Mouse (Mus musculus) lung, embryonic 16.5 days (tissue): ENCODE data around the gene Ppp1r15a. TPM values are rescaled to one million over a fixed set of nuclear protein-coding genes. Genes with fewer than 3 reads are reported as not detected.
A peak's percentile ranks its signal among the peaks of the same experiment; 100 is the strongest.

Experiments
- ATAC-seq: fragments of 200-750 bp; cut with Nextera tagmentation; 2 replicates; pipeline ENCODE4 v1.8.0; 2017; ENCODE audit warnings: low read depth, mild to moderate bottlenecking, moderate library complexity
- H3K27ac ChIP-seq: fragments of 300-500 bp; sonication (generic); 2 replicates; pipeline ENCODE4 v1.5.1; 2014; ENCODE audit warnings: mild to moderate bottlenecking, control low read depth, low read length
- H3K27me3 ChIP-seq: fragments of 300-500 bp; sonication (generic); 2 replicates; pipeline ENCODE4 v1.6.1; 2014; ENCODE audit warnings: low read depth, low read length, mixed read lengths; ENCODE audit not compliant: control insufficient read depth, insufficient read depth
- H3K36me3 ChIP-seq: fragments of 300-500 bp; sonication (generic); 2 replicates; pipeline ENCODE4 v1.6.1; 2014; ENCODE audit warnings: low read length; ENCODE audit not compliant: control insufficient read depth, insufficient read depth
- H3K4me1 ChIP-seq: fragments of 300-500 bp; sonication (generic); replicated peaks from 2 replicates; pipeline ENCODE4 v1.6.1; 2014; ENCODE audit warnings: low read length, mixed read lengths; ENCODE audit not compliant: control insufficient read depth, insufficient read depth
- H3K4me2 ChIP-seq: fragments of 300-500 bp; sonication (generic); 2 replicates; pipeline ENCODE4 v1.6.1; 2014; ENCODE audit warnings: low read depth, low read length, control low read depth
- H3K4me3 ChIP-seq: fragments of 300-500 bp; sonication (generic); 2 replicates; pipeline ENCODE4 v1.5.1; 2014; ENCODE audit warnings: mild to moderate bottlenecking, low read length, control low read depth
- H3K9ac ChIP-seq: fragments of 300-500 bp; sonication (generic); 2 replicates; pipeline ENCODE4 v1.6.1; 2014; ENCODE audit warnings: low read length, control low read depth
- H3K9me3 ChIP-seq: fragments of 300-500 bp; sonication (generic); 2 replicates; pipeline ENCODE4 v1.6.1; 2016; ENCODE audit warnings: low read length; ENCODE audit not compliant: control insufficient read depth
- WGBS: fragments of 180-500 bp; shearing (Covaris S2); extraction: QIAGEN DNeasy Blood & Tissue Kit; methylation state at CpG from one replicate; pipeline ENCODE4 v1.1.7; 2014; 5-methylcytosine and 5-hydroxymethylcytosine counted together
- polyA plus RNA-seq: library from polyadenylated mRNA; unstranded; fragments of >200 nt; fragmentation: Nextera tagmentation; extraction: Ambion mirVana; gene quantifications from 2 replicates; pipeline ENCODE4 v1.2.1, GENCODE M21; 2015

The Ppp1r15a gene
- polyA plus RNA-seq, 1 experiment from 2014 or later = 22.4 TPM

DNA sequence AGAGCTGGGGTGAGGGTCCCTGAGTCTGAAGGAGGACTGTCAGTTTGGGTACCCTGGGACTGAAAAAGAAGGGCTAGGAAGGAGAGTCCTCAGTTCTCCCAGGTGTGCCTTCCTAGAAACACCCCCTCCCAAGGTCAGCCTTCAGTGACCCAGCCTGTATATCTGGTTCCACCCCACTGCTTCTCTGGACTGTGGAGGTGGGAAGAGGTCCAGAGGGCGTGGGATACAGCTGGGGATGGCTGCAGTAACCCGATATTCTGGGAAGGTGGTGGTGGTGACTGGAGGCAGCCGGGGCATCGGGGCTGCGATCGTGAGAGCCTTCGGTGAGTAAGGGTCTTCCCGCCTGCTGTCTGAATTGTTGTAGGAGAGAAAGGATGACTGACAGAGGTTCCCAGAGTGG, 28.7 kb upstream of the Ppp1r15a start, which contains the start of gene Hsd17b14:
TSS of gene Hsd17b14 (plus strand) at position 150 of the 400 bp plus-strand sequence.
- no peaks in the 10 kb centered on the region for H3K9me3 ChIP-seq
- no peak within 1 kb of the TSS for H3K4me3 ChIP-seq
- no peak within 1 kb of the TSS for H3K9ac ChIP-seq
- no peak within 1 kb of the TSS for H3K4me2 ChIP-seq
- H3K27me3 ChIP-seq = no peaks in the 10 kb centered on the region
- 13% methylated on average over 8 of the region's 8 CpGs for WGBS
- H3K4me1 ChIP-seq = no peaks in the 10 kb centered on the region
- H3K27ac ChIP-seq = no peak within 1 kb of the TSS
- ATAC-seq = no peak
- H3K36me3 ChIP-seq = no peaks in the 10 kb centered on the region

GRCm38 (mm10) chr7:45553990-45554389, 27.9 kb upstream of the Ppp1r15a start:
- H3K4me1 ChIP-seq = no peaks in the 10 kb centered on the region
- no peak overlapping the region for H3K27ac ChIP-seq
- ATAC-seq = no peak
- no peak overlapping the region for H3K9ac ChIP-seq
- H3K9me3 ChIP-seq = no peaks in the 10 kb centered on the region
- no peaks in the 10 kb centered on the region for H3K27me3 ChIP-seq
- no peak overlapping the region for H3K4me3 ChIP-seq
- H3K4me2 ChIP-seq = no peak overlapping the region
- 83% methylated on average over 2 of the region's 2 CpGs for WGBS
- H3K36me3 ChIP-seq = no peaks in the 10 kb centered on the region

DNA sequence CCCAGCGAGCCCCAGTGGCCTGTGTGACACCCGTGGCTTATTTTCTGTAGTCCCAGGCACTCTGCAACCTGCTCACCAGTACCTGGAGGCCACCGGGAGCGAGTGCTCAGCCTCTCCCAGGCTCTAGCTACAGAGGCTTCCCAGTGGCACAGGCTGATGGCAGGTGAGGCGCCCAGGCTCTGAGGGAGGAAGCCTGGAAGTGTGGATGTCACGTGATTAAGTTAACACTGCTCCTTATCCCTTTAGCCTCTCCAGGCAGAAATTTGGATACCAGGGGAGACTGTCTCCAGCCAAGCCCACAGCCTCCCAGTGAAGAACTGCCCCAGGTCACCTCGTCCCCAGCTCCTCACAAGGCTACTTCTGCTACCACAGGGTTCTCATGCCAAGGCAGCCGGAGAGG, 27.5 kb upstream of the Ppp1r15a start:
- no peak for ATAC-seq
- Histone ChIP-seq H3K9me3 (no peaks in the 10 kb centered on the region), H3K4me2 (no peak overlapping the region), H3K4me3 (no peak overlapping the region), H3K9ac (peak overlapping the region; percentile 39; the same call in 1 of the 2 replicates), H3K27me3 (no peaks in the 10 kb centered on the region), H3K27ac (no peak overlapping the region), H3K36me3 (no peaks in the 10 kb centered on the region), H3K4me1 (no peaks in the 10 kb centered on the region)
- WGBS = 58% methylated on average over 8 of the region's 8 CpGs

DNA sequence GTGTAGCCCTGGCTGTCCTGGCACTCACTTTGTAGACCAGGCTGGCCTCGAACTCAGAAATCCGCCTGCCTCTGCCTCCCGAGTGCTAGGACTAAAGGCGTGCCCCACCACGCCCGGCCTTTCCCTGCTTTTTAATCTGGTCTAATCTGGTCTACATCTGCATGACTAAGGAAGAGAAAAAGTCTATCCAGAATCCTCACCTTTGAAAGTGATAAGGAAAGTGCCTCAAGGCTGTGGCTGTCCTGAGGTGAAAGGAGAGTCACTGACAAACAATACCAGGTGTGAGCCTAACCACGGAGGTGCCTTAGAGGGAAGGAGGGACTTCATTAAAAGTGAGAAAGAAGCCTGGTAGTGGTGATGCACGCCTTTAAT, 25.4 kb upstream of the Ppp1r15a start:
- H3K4me3 ChIP-seq = no peak overlapping the region
- no peaks in the 10 kb centered on the region for H3K4me1 ChIP-seq
- no peaks in the 10 kb centered on the region for H3K9me3 ChIP-seq
- no peak overlapping the region for H3K27ac ChIP-seq
- H3K36me3 ChIP-seq = no peaks in the 10 kb centered on the region
- no peak overlapping the region for H3K9ac ChIP-seq
- H3K27me3 ChIP-seq = no peaks in the 10 kb centered on the region
- no peak overlapping the region for H3K4me2 ChIP-seq
- WGBS = 71% methylated on average over 8 of the region's 8 CpGs
- ATAC-seq = no peak

DNA sequence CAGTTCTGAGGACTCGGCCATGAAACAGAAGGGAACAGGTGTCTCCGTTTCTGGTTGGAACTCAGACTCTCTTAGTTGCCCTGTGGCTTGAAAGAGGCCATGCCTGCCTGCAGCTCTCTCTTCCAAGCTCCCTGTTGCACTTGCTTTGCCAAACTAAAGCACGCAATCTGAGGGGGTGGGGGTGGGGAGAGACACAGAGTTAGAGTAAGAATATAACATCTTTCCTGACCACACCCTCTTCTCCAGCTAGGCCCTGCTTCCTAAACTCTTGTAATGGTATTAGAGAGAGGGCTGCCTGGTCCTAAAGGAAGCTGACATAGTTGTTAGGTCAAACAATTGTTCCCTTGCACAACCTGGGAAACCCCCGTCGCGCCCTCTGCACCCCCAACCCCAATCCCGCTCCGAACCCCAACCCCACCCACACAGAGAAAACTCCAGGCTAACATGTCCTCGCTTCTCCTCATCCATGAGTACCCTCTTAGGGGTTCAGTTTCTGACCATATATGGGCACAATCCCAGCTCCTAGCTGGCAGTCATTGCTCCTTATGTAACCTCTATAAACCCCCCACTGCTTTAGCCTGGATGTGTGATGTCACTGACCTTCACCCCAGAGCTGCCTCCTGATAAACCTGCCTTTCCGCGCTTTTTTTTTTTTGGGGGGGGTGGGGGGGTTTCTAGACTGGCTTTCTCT, 24.9 kb upstream of the Ppp1r15a start:
- Histone ChIP-seq H3K4me2 (no peak overlapping the region), H3K4me3 (no peak overlapping the region), H3K9me3 (no peaks in the 10 kb centered on the region), H3K27me3 (no peaks in the 10 kb centered on the region), H3K27ac (no peak overlapping the region), H3K36me3 (no peaks in the 10 kb centered on the region), H3K4me1 (no peaks in the 10 kb centered on the region), H3K9ac (no peak overlapping the region)
- 65% methylated on average over 11 of the region's 11 CpGs for WGBS
- ATAC-seq = no peak

DNA sequence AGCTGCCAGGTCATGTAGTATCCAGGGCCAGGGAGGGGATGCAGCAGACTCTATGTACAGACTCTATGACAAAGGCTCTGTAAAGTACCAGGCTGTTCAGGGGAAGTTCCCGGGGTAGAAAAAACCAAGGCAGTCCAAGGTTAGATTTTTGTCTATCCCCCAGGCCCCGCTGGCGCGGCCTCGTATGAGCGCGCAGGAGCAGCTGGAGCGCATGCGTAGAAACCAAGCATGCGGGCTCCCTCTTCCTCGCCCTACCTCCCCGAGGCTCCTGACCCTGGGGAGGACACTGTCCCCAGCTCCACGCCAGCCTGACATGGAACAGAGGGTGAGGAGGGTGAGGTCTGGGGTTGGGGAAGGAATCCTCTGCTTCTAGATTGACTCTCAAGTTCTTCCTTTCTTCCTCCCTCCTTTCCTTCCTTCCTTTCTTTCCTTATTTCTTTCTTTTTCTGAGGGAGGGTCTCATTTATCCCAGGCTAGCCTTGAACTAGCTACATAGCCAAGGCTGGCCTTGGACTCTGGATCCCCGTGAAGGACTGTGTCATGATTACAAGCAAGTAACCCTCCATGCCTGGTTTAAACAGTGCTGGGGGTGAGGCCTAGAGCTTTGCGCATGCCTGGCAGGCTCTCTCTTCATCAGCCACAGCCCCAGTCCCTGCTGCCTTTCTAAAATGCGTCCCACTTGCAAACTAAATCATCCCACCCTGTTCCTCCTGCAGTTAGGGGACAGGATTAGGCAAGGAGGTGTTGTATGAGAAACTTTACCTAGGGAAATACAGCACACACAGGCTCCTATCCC, 23.8 kb upstream of the Ppp1r15a start:
- Histone ChIP-seq H3K4me2 (no peak overlapping the region), H3K9ac (no peak overlapping the region), H3K4me3 (no peak overlapping the region), H3K9me3 (no peaks in the 10 kb centered on the region), H3K27ac (no peak overlapping the region), H3K36me3 (no peaks in the 10 kb centered on the region), H3K4me1 (no peaks in the 10 kb centered on the region), H3K27me3 (no peaks in the 10 kb centered on the region)
- ATAC-seq = no peak
- 86% methylated on average over 16 of the region's 16 CpGs for WGBS

- no peaks in the 10 kb centered on the region for H3K36me3 ChIP-seq
- no peak for ATAC-seq
- 80% methylated on average over 1 of the region's 1 CpGs for WGBS
- H3K27ac ChIP-seq = no peak overlapping the region
- no peak overlapping the region for H3K4me3 ChIP-seq
- H3K9me3 ChIP-seq = no peaks in the 10 kb centered on the region; the same call in 1 of the 2 replicates
- H3K4me1 ChIP-seq = no peaks in the 10 kb centered on the region
- H3K9ac ChIP-seq = no peak overlapping the region
- H3K4me2 ChIP-seq = no peak overlapping the region
- H3K27me3 ChIP-seq = no peaks in the 10 kb centered on the region
Measured at GRCm38 (mm10) chr7:45544525-45544924, 18.5 kb upstream of the Ppp1r15a start.

DNA sequence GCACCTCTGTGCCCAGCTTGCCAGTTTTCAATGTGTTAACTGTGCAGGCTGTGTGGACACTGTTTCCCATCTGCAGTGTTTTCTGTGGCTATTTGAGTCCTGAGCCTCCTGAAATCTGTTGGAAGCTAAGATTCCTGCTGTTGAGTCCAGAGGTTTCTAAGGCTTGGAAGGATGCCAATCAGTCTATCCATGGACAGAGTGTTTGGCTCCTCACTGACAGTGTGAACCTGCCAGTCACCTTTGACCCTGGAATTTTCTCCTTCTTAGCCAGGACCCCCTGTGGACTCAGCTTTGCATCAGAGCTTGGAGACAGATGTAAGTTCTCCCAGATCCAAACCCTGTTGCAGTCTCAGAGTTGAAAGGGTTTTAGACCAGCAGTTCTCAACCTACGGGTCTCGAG, 14.1 kb upstream of the Ppp1r15a start:
- Histone ChIP-seq H3K4me2 (no peak overlapping the region), H3K4me1 (peaks cover 3% of the 10 kb centered on the region), H3K9ac (no peak overlapping the region), H3K4me3 (no peak overlapping the region), H3K36me3 (no peaks in the 10 kb centered on the region), H3K27ac (no peak overlapping the region), H3K27me3 (no peaks in the 10 kb centered on the region), H3K9me3 (no peaks in the 10 kb centered on the region; the same call in 1 of the 2 replicates)
- WGBS = 40% methylated on average over 2 of the region's 2 CpGs
- no peak for ATAC-seq

DNA sequence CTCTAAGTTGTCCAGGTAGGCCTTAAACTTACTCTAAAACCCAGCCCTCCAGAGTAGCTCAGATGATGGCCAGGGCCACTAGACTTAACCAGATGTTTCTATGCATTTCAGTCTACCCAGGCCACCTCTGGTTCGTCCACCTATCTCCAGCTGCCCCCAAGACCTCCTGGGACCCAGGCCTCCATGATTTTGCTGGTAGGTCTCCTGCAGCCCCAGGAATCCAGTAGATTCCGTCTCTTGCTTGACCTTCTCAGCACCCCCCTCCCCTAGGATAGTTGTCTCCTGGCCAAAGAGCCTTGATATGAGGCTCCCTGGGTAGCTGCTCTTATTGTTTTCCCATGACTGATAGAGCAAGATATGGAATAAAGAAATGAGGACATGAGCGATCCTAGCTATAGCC, 13.0 kb upstream of the Ppp1r15a start:
- H3K36me3 ChIP-seq = no peaks in the 10 kb centered on the region
- no peaks in the 10 kb centered on the region for H3K27me3 ChIP-seq
- 80% methylated on average over 3 of the region's 3 CpGs for WGBS
- H3K4me3 ChIP-seq = no peak overlapping the region
- ATAC-seq = no peak
- H3K9me3 ChIP-seq = no peaks in the 10 kb centered on the region
- no peak overlapping the region for H3K27ac ChIP-seq
- H3K4me1 ChIP-seq = peaks cover 3% of the 10 kb centered on the region
- H3K9ac ChIP-seq = no peak overlapping the region
- H3K4me2 ChIP-seq = no peak overlapping the region; the same call in 1 of the 2 replicates
